Mouse (Mus musculus) liver, adult 2 months (tissue): ENCODE data around the gene Kazn. TPM values are rescaled to one million over a fixed set of nuclear protein-coding genes. Genes with fewer than 3 reads are reported as not detected.
A peak's percentile ranks its signal among the peaks of the same experiment; 100 is the strongest.

Source experiments
- DNase-seq: peaks from one replicate; pipeline ENCODE4 v3.0.0-alpha.2; 2011; ENCODE audit warnings: low read depth, low spot score; ENCODE audit errors: extremely low read depth
- H3K27ac ChIP-seq: fragments of 200-500 bp; replicated peaks from 2 replicates; pipeline ENCODE4 v1.5.1; 2012; ENCODE audit warnings: low read depth, mild to moderate bottlenecking, control low read depth, inconsistent platforms, low read length; ENCODE audit not compliant: insufficient read depth
- H3K27me3 ChIP-seq: fragments of 200-500 bp; 2 replicates; pipeline ENCODE4 v1.6.1; 2012; ENCODE audit warnings: mild to moderate bottlenecking, moderate library complexity, low read length, inconsistent platforms; ENCODE audit not compliant: control insufficient read depth, insufficient read depth
- H3K36me3 ChIP-seq: fragments of 200-500 bp; 2 replicates; pipeline ENCODE4 v1.6.1; 2012; ENCODE audit warnings: low read length, inconsistent platforms; ENCODE audit not compliant: control insufficient read depth, insufficient read depth
- H3K4me1 ChIP-seq: fragments of 200-500 bp; 2 replicates; pipeline ENCODE4 v1.6.1; 2011; ENCODE audit warnings: low read length; ENCODE audit not compliant: control insufficient read depth, insufficient read depth
- H3K4me3 ChIP-seq: fragments of 200-500 bp; 2 replicates; pipeline ENCODE4 v1.5.1; 2011; ENCODE audit warnings: low read depth, mild to moderate bottlenecking, control low read depth, low read length, moderate library complexity; ENCODE audit not compliant: insufficient read depth
- H3K79me2 ChIP-seq: fragments of 200-500 bp; 2 replicates; pipeline ENCODE4 v1.6.1; 2012; ENCODE audit warnings: inconsistent platforms, mild to moderate bottlenecking, low read length, moderate library complexity; ENCODE audit not compliant: control insufficient read depth, insufficient read depth
- H3K9ac ChIP-seq: fragments of 200-500 bp; 2 replicates; pipeline ENCODE4 v1.6.1; 2012; ENCODE audit warnings: low read depth, mild to moderate bottlenecking, control low read depth, inconsistent platforms, low read length
- CTCF ChIP-seq: fragments of 200-500 bp; IDR thresholded peaks from 2 replicates; pipeline ENCODE4 v1.5.1; 2011; ENCODE audit warnings: low read depth, low read length, control low read depth
- POLR2A ChIP-seq: fragments of 200-500 bp; IDR thresholded peaks from 2 replicates; pipeline ENCODE4 v1.6.1; 2011; ENCODE audit warnings: low read length, control low read depth; ENCODE audit not compliant: insufficient read depth; ENCODE audit errors: extremely low read depth
- WGBS: fragments of 180-500 bp; shearing (Covaris S2); methylation state at CpG from one replicate; pipeline ENCODE4 v1.1.7; 2018; 5-methylcytosine and 5-hydroxymethylcytosine counted together
- polyA plus RNA-seq: library from polyadenylated mRNA; depleted of rRNA; stranded (reverse); fragments of >200 nt; gene quantifications from 2 replicates; pipeline ENCODE4 v1.2.3, GENCODE M21; 2012
- total RNA-seq: library from RNA; depleted of rRNA; stranded (reverse); fragments of >200 nt; gene quantifications from 2 replicates; pipeline ENCODE4 v1.2.3, GENCODE M21; 2014

The Kazn gene
- total and polyA plus RNA-seq, 2 experiments = 0.37 to 1.3 TPM

- Histone ChIP-seq H3K4me1 (peaks cover 10% of the 10 kb centered on the region; the same call in 1 of the 2 replicates), H3K4me3 (no peak overlapping the region), H3K27ac (peak overlapping the region; percentile 64), H3K36me3 (no peaks in the 10 kb centered on the region), H3K79me2 (peaks cover 9% of the 10 kb centered on the region; the same call in 1 of the 2 replicates), H3K27me3 (no peaks in the 10 kb centered on the region), H3K9ac (peak overlapping the region; percentile 41; the same call in 1 of the 2 replicates)
- no peak for TF ChIP-seq CTCF
- no peak for TF ChIP-seq POLR2A
- 45% methylated on average over 13 of the region's 13 CpGs for WGBS
- no peak for DNase-seq
These were observed 157.4 kb downstream of the Kazn start for GRCm38 (mm10) chr4:142081631-142082283.

GRCm38 (mm10) chr4:142080901-142081630 lies 158.1 kb downstream of the Kazn start:
- Histone ChIP-seq H3K4me3 (no peak overlapping the region), H3K79me2 (peaks cover 10% of the 10 kb centered on the region; the same call in 1 of the 2 replicates), H3K9ac (peak overlapping the region; percentile 41; the same call in 1 of the 2 replicates), H3K27ac (peak overlapping the region; percentile 64), H3K36me3 (no peaks in the 10 kb centered on the region), H3K27me3 (no peaks in the 10 kb centered on the region), H3K4me1 (peaks cover 10% of the 10 kb centered on the region; the same call in 1 of the 2 replicates)
- no peak for DNase-seq
- 36% methylated on average over 18 of the region's 18 CpGs for WGBS
- TF ChIP-seq CTCF = no peak
- no peak for TF ChIP-seq POLR2A

GRCm38 (mm10) chr4:142080487-142080767 lies 158.8 kb downstream of the Kazn start:
- TF ChIP-seq CTCF = no peak
- no peak for TF ChIP-seq POLR2A

GRCm38 (mm10) chr4:142079629-142080486 lies 159.3 kb downstream of the Kazn start:
- H3K4me1 ChIP-seq = peaks cover 13% of the 10 kb centered on the region; the same call in 1 of the 2 replicates
- H3K27me3 ChIP-seq = no peaks in the 10 kb centered on the region
- H3K27ac ChIP-seq = 0 out of 2 replicates have a peak overlapping the region, but pooled peaks have one; percentile 7
- H3K4me3 ChIP-seq = no peak overlapping the region
- TF ChIP-seq CTCF (no peak), POLR2A (no peak)
- no peaks in the 10 kb centered on the region for H3K36me3 ChIP-seq
- H3K79me2 ChIP-seq = peaks cover 10% of the 10 kb centered on the region; the same call in 1 of the 2 replicates
- no peak overlapping the region for H3K9ac ChIP-seq
- WGBS = 76% methylated on average over 14 of the region's 14 CpGs
- no peak for DNase-seq

More at GRCm38 (mm10) chr4:142080487-142080767, 158.8 kb downstream of the Kazn start:
- no peak overlapping the region for H3K4me3 ChIP-seq
- no peak overlapping the region for H3K9ac ChIP-seq
- no peaks in the 10 kb centered on the region for H3K36me3 ChIP-seq
- H3K27me3 ChIP-seq = no peaks in the 10 kb centered on the region
- peaks cover 10% of the 10 kb centered on the region; the same call in 1 of the 2 replicates for H3K79me2 ChIP-seq
- peaks cover 10% of the 10 kb centered on the region; the same call in 1 of the 2 replicates for H3K4me1 ChIP-seq
- WGBS = 75% methylated on average over 4 of the region's 4 CpGs
- no peak overlapping the region; the same call in 1 of the 2 replicates for H3K27ac ChIP-seq
- no peak for DNase-seq

- peak; percentile 49 for DNase-seq
- H3K36me3 ChIP-seq = no peaks in the 10 kb centered on the region
- no peaks in the 10 kb centered on the region for H3K27me3 ChIP-seq
- H3K79me2 ChIP-seq = peaks cover 12% of the 10 kb centered on the region; the same call in 1 of the 2 replicates
- no peak for TF ChIP-seq POLR2A
- TF ChIP-seq CTCF = no peak
- peaks cover 14% of the 10 kb centered on the region; the same call in 1 of the 2 replicates for H3K4me1 ChIP-seq
- peak overlapping the region; percentile 27; the same call in 1 of the 2 replicates for H3K9ac ChIP-seq
- peak overlapping the region; percentile 61 for H3K27ac ChIP-seq
- no peak overlapping the region for H3K4me3 ChIP-seq
- WGBS = 49% methylated on average over 18 of the region's 18 CpGs
These were observed 161.5 kb downstream of the Kazn start for GRCm38 (mm10) chr4:142077572-142078271.
